21 mouse cellular contexts compared by ENCODE assay signal in genomic region chrX:140493527-140494029, GRCm38 (mm10).
"Had no signal": no experiment of that assay in that cellular context is flagged by ENCODE, and none has a peak within 500 bp of the region (broad histone marks: within the 10 kb centered on the region; RNA-seq: fewer than 3 reads in every experiment).

No protein-coding gene starts in this region.

- H3K36me3 ChIP-seq: intestine, embryonic 15.5 days; kidney, embryonic 15.5 days; limb, embryonic 12.5 days; limb, embryonic 15.5 days; liver, embryonic 15.5 days; midbrain, embryonic 10.5 days; midbrain, embryonic 13.5 days; stomach, embryonic 15.5 days had no signal

- H3K4me2 ChIP-seq: intestine, embryonic 15.5 days; kidney, embryonic 15.5 days; limb, embryonic 12.5 days; limb, embryonic 15.5 days; liver, embryonic 15.5 days; lung, embryonic 14.5 days; midbrain, embryonic 13.5 days; stomach, embryonic 15.5 days had no signal

- H3K27me3 ChIP-seq: intestine, embryonic 15.5 days; liver, embryonic 15.5 days had no signal

- H3K27ac ChIP-seq: intestine, embryonic 15.5 days; kidney, embryonic 15.5 days; limb, embryonic 12.5 days; limb, embryonic 15.5 days; liver, embryonic 15.5 days; midbrain, embryonic 10.5 days; midbrain, embryonic 13.5 days; stomach, embryonic 15.5 days had no signal

- H3K9ac ChIP-seq: intestine, embryonic 15.5 days; kidney, embryonic 15.5 days; limb, embryonic 12.5 days; limb, embryonic 15.5 days; liver, embryonic 15.5 days; lung, embryonic 14.5 days; midbrain, embryonic 13.5 days; stomach, embryonic 15.5 days had no signal

- ATAC-seq: intestine, embryonic 15.5 days; lung, postnatal 0 days; midbrain, embryonic 13.5 days had no signal

- H3K4me1 ChIP-seq: intestine, embryonic 15.5 days; kidney, embryonic 15.5 days; limb, embryonic 12.5 days; limb, embryonic 15.5 days; midbrain, embryonic 10.5 days; midbrain, embryonic 13.5 days; stomach, embryonic 15.5 days had no signal

- H3K4me3 ChIP-seq: intestine, embryonic 15.5 days; kidney, embryonic 15.5 days; limb, embryonic 12.5 days; limb, embryonic 15.5 days; liver, embryonic 15.5 days; megakaryocyte, embryonic 14.5 days; midbrain, embryonic 10.5 days; midbrain, embryonic 13.5 days; stomach, embryonic 15.5 days had no signal

- DNase-seq: kidney, adult 11 months; kidney, adult 8-10 months; kidney, postnatal 10 days; kidney, postnatal 36 days; layer of hippocampus, postnatal 36 days; left cerebral cortex, postnatal 4 days; lung, embryonic 14.5 days; right cerebral cortex, adult 18-20 months; right cerebral cortex, postnatal 14 days; right cerebral cortex, postnatal 4 days; thymus, postnatal 25 days had no signal

- H3K9me3 ChIP-seq: intestine, embryonic 15.5 days; kidney, embryonic 15.5 days; limb, embryonic 12.5 days; limb, embryonic 15.5 days; liver, embryonic 15.5 days; megakaryocyte, embryonic 14.5 days; midbrain, embryonic 10.5 days; midbrain, embryonic 13.5 days; stomach, embryonic 15.5 days had no signal
